Mouse (Mus musculus): ENCODE measurements around the gene Tacr1. TPM values are rescaled to one million over a fixed set of nuclear protein-coding genes. Genes with fewer than 3 reads are reported as not detected.

Tacr1 gene
- polyA plus RNA-seq, 1 experiment from 2014 or later = 0.31 TPM

DNA sequence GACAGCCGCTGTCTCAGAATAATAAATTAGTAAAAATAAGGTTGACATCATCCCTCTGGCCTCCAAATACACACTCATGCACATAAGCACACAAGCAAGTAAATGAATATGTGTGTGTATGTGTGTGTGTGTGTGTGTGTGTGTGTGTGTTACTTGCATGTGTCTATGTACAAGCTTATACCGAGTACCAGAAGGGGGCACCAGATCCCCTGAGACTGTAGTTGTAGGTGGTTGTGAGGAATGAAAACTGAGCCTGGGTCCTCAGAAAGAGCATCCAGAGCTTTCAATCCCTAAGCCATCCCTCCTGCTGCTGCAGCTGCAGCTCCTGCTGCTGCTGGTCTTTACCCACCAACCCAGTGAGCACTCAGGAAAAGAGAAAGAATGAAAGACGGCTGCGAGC, 206.6 kb downstream of the Tacr1 start:
- H3K27ac ChIP-seq (ENCODE audit: low read length) = no peak overlapping the region
- no peak overlapping the region for H3K4me3 ChIP-seq (ENCODE audit: low read depth, low read length)
- H3K9me3 ChIP-seq (ENCODE audit: low read length) = no peaks in the 10 kb centered on the region
- ATAC-seq = no peak
- H3K4me2 ChIP-seq (replicated peaks; ENCODE audit: low read depth, low read length) = no peak overlapping the region
- H3K4me1 ChIP-seq (ENCODE audit: insufficient read depth, low read depth, low read length) = no peaks in the 10 kb centered on the region
- no peaks in the 10 kb centered on the region for H3K36me3 ChIP-seq (ENCODE audit: insufficient read depth, low read length)
- H3K9ac ChIP-seq (replicated peaks; ENCODE audit: low read depth) = no peak overlapping the region
- no peak for DNase-seq (ENCODE audit: low spot score)
- 96% methylated on average over 4 of the region's 4 CpGs for WGBS
- TF ChIP-seq EP300 (IDR thresholded peaks at IDR 0.05) (no peak), CTCF (IDR thresholded peaks at IDR 0.05) (no peak)
- no peaks in the 10 kb centered on the region for H3K27me3 ChIP-seq (replicated peaks; ENCODE audit: insufficient read depth, low read length)

GRCm38 (mm10) chr6:82609339-82609926, 207.3 kb downstream of the Tacr1 start:
- Histone ChIP-seq H3K9ac (replicated peaks; ENCODE audit: low read depth) (no peak overlapping the region), H3K4me1 (ENCODE audit: insufficient read depth, low read depth, low read length) (no peaks in the 10 kb centered on the region), H3K4me3 (ENCODE audit: low read depth, low read length) (no peak overlapping the region), H3K27ac (ENCODE audit: low read length) (no peak overlapping the region), H3K36me3 (ENCODE audit: insufficient read depth, low read length) (no peaks in the 10 kb centered on the region), H3K27me3 (replicated peaks; ENCODE audit: insufficient read depth, low read length) (no peaks in the 10 kb centered on the region), H3K9me3 (ENCODE audit: low read length) (no peaks in the 10 kb centered on the region), H3K4me2 (replicated peaks; ENCODE audit: low read depth, low read length) (no peak overlapping the region)
- 64% methylated on average over 7 of the region's 7 CpGs for WGBS
- ATAC-seq (no peak), DNase-seq (ENCODE audit: low spot score) (no peak)
- no peak for TF ChIP-seq CTCF (IDR thresholded peaks at IDR 0.05)
- TF ChIP-seq EP300 (IDR thresholded peaks at IDR 0.05) = no peak

Data from lung, postnatal 0 days (tissue).